Mouse (Mus musculus) cerebellum, adult 11 months (tissue): ENCODE data around the gene Olah.
A peak's percentile ranks its signal among the peaks of the same experiment; 100 is the strongest.

Experiments
- DNase-seq: peaks from one replicate; pipeline ENCODE4 v3.0.0; 2022

The Olah gene

DNA sequence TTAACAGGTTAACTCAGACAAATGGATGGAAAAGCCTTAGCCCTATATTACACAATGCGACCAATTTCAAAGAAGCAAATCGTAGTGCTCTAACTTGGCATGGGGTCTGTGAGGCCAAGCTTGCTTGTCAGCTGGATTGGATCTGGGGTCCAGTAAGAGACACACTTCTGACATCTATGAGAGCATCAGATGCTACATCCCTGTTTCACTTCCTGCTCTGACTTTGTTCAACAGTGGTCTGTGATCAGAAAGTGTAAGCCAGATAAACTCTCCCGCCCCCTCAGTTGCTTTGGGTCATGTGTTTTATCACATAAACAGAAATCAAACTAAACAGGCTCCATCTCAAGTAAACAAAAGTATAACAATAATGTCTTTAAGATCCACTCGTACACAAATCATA, 48.6 kb downstream of the Olah start:
- DNase-seq: no peak

DNA sequence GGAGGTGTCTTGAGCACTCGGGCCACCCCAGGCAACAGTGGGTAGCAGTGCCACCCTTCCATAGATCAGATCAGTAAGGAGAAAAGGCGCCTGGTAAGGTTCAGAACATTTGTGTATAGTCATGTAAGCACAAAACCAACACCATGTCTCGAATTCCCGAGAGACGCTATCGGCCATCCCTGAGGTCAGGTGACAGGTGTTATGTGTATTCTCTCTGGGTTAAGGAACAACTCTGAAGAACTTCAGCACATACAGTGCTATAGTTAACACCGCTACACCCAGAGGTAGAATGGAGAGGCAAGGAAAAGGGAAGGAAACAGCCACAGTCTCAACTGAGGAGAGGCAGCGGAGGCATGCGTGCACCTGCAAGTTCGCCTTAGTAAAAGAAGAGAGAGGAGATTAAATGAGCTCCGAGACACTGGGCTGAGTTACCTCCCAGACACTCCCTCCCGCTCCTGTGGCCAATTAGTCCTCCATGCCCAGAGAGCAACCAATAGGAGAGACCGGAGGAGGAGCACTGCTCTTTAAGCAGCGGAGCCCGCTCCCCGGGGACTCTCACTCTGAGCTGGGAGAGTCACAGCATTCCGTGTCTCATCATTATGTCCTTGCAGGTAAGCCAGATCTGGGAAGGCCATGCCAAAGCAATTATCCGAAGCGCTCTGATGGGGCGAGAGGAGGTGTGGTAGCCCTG, 61.3 kb downstream of the Olah start, which contains the start of gene Acbd7:
TSS of gene Acbd7 (plus strand) at position 558 of the 691 bp plus-strand sequence.
- DNase-seq: peak; percentile 22

DNA sequence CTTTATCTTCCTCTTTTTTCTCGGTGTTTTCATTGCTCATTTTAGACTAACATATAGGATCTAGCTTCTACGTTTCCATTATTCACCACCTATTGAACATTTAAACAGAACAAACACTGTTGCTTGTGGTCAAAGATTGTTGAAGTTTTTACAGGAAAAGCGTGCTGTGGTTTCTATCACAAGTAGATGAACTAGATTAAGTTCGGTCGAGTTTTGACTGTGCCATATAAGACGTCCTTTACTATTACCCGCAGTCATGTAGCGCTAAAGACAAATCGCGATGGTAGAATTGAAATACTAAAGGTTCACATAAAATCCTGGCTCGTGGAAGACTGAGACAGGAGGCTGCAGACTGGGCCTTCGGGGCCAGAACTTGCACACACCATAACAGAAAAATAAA, 63.2 kb downstream of the Olah start:
- DNase-seq: no peak

DNA sequence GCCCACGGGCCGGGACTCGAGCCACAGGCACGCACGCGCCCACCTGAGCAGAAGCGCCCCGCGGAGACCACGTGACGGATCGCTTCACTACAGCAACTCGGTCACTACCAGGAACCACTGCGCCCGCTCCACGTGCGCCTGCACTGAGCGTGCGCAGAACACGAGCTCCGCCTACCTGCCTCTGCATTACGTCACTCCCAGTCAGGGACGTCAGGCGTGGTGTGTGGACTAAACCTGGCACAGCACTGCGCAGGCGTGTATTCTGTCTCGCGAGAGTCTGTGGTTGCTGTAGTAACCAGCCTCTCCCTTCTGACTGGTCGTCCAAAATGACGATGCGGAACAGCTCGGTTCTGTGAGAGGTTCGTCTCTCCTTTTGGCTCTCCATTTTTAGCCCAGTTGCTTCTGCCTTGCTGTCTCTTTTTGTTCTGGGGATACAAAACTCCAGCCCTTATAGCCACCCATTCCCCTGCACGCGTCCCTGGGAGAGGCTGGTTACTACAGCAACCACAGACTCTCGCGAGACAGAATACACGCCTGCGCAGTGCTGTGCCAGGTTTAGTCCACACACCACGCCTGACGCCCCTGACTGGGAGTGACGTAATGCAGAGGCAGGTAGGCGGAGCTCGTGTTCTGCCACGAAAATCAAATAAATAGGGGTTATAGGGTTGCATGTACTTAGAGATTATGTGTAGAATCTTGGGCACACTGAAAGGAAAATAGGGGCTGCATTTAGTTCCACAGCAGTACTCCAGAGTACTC, 64.3 kb downstream of the Olah start, which contains the start of gene Rpp38:
TSS of gene Rpp38 (minus strand) at position 160 of the 759 bp plus-strand sequence.
- DNase-seq: peak; percentile 96

DNA sequence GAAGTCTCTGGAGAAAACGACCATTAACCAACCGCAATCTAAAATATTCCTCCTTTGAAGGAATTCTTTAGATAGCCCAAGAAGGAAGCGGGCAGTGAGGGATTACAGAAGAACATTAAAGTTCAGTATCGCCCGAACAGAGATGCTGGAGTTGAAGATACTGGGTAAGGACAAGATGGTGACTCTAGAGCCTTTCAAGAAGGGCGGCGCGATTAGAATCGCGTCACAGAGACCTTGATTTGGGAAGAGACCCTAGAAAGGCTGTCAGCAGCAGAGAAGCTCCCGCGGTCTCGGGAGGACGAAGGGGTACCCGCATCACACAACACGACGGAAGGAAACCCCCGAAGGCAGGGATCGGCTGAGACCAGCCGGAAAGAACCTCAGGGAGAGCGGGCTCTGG, 65.0 kb downstream of the Olah start:
- DNase-seq: no peak

DNA sequence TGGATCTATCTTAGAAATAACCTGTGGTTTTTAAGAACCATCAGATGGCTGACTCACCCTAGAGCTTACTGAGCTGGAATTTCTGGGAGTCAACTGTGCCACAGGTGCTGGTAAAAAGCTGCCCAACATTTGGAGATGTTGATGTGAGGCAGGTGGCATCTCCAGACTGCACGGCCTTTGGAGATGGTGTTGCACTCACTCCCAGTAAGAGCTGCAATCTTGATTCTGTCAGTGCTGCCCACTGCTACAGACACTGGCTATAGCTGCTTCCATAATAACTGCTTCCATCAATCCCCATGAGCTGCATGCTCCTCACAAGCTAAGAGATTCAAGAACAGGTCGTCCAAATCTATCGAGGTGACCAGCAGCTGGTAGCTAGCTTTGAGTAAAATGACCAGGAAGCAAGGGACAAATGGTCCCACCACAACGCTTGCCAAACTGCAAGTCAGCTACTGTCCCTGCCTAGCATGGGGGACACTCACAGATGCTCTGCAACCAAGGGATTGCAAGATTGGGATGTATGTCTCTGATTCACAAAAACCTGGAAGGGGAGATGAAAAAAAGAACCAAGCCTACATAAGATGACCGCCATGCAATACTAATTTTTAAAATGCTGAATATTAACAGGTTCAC, 65.8 kb downstream of the Olah start:
- no peak for DNase-seq

DNA sequence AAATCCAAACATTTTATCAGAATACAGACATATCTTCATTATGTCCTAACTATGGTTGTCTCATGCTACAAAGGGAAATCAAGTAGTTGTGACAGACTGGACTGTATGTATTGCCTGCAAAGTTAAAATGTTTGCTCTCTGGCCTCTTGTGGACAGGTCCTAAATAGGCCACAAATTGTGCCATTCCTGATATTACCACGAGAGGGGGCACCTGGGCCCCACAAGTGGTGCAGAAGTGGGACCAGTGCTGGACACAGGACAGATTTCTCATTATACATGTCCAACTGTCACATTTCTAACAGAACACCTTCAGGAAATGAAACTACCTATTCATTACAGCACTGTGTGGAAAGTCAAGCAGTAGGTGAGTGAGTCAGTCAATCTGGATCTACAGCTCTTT, 69.7 kb downstream of the Olah start:
- peak; percentile 52 for DNase-seq

DNA sequence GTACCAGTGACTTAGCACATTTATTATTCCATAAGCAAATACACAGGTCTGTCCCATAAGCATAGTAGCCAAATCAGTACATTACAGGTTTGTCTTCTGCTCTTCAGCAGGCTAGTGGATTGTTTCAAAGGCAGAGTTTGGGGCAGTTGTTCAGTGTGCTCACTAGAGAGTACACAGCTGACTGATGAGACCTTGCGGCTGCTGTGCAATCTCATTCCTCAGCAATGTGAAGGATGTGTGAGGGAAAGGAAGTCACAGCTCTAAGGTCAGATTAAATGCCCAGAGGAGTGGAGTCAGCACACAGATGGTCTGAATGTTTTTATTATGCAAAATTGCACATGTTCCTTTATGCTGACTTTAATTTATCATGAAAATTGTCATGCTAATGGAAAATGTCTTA, 70.5 kb downstream of the Olah start:
- no peak for DNase-seq

DNA sequence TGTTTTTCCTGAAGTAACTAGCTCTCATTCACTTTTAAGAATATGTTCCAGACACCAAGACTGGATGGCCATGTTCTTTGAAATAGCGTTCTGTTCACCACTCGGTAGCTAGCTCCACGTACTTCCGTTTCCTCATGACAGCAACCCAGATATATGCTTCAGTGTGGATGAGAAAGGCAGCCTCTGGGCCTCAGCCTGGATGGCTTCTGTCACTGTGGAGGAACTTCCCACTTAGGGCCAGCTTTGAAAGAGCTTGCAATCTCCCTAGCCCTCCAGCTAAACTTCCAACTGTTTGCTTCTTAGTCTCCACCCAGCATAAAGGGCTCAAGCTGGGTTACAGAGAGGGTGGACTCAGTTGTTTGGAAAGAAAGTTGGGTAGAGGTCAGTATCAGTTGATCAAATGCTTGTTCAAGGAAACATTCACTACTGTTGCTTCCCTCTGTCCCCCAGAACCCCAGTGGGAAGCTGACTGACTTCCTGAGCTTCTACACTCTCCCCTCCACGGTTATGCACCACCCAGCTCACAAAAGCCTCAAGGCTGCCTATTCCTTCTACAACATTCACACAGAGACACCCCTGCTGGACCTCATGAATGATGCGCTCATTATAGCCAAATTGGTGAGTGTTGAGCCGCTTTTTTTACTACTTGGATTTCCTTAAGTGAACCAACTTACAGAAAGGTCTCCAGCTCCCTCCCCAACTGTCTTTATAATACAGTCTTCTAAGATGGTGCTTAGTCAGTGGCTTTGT, 72.5 kb downstream of the Olah start:
- no peak for DNase-seq

DNA sequence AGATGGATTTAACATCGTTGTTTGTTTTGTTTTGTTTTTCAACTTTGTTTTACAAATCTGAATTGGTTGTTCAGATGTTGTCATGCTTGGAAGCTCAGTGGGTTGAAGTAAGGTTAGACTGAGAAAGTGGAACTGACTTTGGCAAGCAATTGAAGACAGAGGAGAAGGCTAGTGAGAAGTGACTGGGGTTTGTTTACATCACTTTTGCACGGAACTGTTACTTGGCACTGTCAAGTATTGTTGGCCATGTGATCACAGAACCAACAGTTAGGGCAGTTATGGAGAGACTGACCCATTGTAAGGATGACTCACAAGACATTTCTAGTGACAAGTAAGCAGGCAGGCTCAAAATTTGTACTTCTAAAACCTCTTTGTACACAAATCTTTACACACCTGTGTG, 73.9 kb downstream of the Olah start:
- no peak for DNase-seq

DNA sequence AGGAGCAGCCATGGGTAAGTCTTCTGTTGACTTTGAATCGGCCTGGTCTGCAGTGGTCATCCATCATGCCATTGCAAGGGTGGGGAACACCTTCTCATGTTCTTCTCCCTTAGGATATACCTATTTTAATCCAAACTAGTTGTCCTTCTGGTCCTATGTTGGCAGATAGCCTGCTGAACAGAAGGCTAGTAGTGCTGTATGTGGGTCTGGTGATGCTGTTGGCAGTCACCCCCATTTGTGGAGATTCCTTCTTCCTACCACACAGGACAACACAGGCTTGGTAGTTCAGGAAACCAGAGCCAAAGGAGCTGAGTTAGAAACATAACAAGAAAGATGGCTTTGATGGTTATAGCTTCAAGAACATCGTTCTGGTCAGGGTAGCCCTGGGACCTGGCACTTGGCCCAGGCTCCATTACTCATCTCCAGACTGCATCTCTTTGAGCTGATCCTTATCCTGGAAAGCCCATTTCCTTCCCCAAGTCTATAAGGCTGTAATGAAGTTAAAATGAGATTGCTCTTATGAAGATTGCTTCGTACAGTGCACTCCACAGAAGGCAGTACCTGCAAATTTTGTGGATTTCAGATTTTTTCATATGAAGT, 91.5 kb downstream of the Olah start:
- DNase-seq: peak; percentile 53

DNA sequence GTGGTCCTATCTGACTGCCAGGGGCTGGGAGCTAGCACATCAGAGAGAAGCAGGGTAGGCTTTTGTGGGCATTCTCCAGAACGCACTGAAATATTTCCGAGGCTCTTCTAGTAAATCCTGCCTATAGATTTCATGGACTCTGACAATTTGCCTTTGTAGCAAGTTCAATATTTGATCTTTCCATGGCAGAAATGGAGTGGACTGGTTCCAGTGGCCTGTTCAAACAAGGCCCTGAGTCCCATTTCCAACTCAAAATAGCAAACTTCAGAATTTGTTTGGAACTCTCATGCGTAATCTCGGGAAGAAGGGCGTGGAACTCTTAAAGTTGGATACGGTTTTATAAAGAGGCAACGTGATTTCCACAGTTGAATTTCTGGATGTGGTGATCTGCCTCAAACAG, 101.2 kb downstream of the Olah start:
- DNase-seq: no peak

DNA sequence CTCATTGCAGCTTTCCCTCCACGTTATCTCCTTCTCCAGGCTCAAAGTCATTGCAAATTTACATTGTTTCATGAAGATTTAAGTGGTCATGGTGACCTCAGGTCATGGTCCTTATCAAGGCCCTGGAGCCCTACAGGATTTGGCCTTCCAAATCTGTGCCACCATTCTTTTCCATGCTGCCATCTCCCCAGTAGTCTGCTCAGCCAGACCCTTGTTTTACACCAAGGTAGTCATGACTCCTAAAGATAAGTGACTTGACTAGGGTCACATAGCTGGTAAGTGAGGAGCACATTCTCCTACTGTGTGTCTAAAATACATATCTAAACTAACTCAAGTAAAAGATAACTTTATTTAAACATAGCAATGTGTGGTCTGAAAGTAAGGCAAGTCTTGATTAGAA, 104.8 kb downstream of the Olah start:
- no peak for DNase-seq
